Mouse (Mus musculus) splenic B cell, adult 2 months (primary cell): ENCODE data around the gene Atp2b1.
"Not testable (repeated sequence)": the region's sequence is repeated elsewhere in the genome, so short reads cannot be mapped to it uniquely, and the experiment has no call there.

ENCODE experiments used
- DNase-seq: peaks from one replicate; pipeline ENCODE4 v3.0.0-alpha.2; 2011; ENCODE audit warnings: low read depth, low spot score
- H3K27me3 ChIP-seq: 2 replicates; pipeline ENCODE4 v1.6.1; 2012; ENCODE audit warnings: mild to moderate bottlenecking, low read length, moderate library complexity, mixed read lengths; ENCODE audit not compliant: control insufficient read depth, poor library complexity, insufficient read depth, severe bottlenecking
- H3K36me3 ChIP-seq: 2 replicates; pipeline ENCODE4 v1.6.1; 2012; ENCODE audit warnings: mild to moderate bottlenecking, low read length, moderate library complexity, mixed read lengths; ENCODE audit not compliant: control insufficient read depth, poor library complexity, insufficient read depth, severe bottlenecking

The Atp2b1 gene

GRCm38 (mm10) chr10:98995016-98995747 lies 81.0 kb downstream of the Atp2b1 start:
- DNase-seq = peak; percentile 22
- not testable (repeated sequence) for H3K27me3 ChIP-seq, H3K36me3 ChIP-seq

- no peaks in the 10 kb centered on the region for H3K27me3 ChIP-seq
- DNase-seq = no peak
- H3K36me3 ChIP-seq = peaks cover 24% of the 10 kb centered on the region
Observed at GRCm38 (mm10) chr10:99004866-99005265, 90.7 kb downstream of the Atp2b1 start.

- Histone ChIP-seq H3K36me3 (peaks cover 19% of the 10 kb centered on the region), H3K27me3 (no peaks in the 10 kb centered on the region)
- DNase-seq = no peak
Observed at GRCm38 (mm10) chr10:99011084-99011483, 96.9 kb downstream of the Atp2b1 start.

- peaks cover 24% of the 10 kb centered on the region for H3K36me3 ChIP-seq
- DNase-seq = no peak
- H3K27me3 ChIP-seq = no peaks in the 10 kb centered on the region
Observed at GRCm38 (mm10) chr10:99012086-99012485, 97.9 kb downstream of the Atp2b1 start.

GRCm38 (mm10) chr10:99014737-99015136 lies 100.5 kb downstream of the Atp2b1 start:
- Histone ChIP-seq H3K27me3 (no peaks in the 10 kb centered on the region), H3K36me3 (peaks cover 22% of the 10 kb centered on the region)
- DNase-seq = no peak

GRCm38 (mm10) chr10:99016996-99017395 lies 102.8 kb downstream of the Atp2b1 start:
- Histone ChIP-seq H3K36me3 (peaks cover 19% of the 10 kb centered on the region), H3K27me3 (no peaks in the 10 kb centered on the region)
- DNase-seq = no peak

- no peak for DNase-seq
- Histone ChIP-seq H3K27me3 (no peaks in the 10 kb centered on the region), H3K36me3 (peaks cover 9% of the 10 kb centered on the region; the same call in 1 of the 2 replicates)
Observed at GRCm38 (mm10) chr10:99027462-99027861, 113.3 kb downstream of the Atp2b1 start.

GRCm38 (mm10) chr10:99029844-99030243 lies 115.6 kb downstream of the Atp2b1 start:
- H3K27me3 ChIP-seq = no peaks in the 10 kb centered on the region

GRCm38 (mm10) chr10:99033830-99034828 lies 119.9 kb downstream of the Atp2b1 start:
- no peak for DNase-seq

More at GRCm38 (mm10) chr10:99029844-99030243, 115.6 kb downstream of the Atp2b1 start:
- peaks cover 2% of the 10 kb centered on the region; the same call in 1 of the 2 replicates for H3K36me3 ChIP-seq
- no peak for DNase-seq

GRCm38 (mm10) chr10:99037185-99038065 lies 123.2 kb downstream of the Atp2b1 start:
- Histone ChIP-seq H3K27me3 (no peaks in the 10 kb centered on the region), H3K36me3 (no peaks in the 10 kb centered on the region)
- DNase-seq = no peak

More at GRCm38 (mm10) chr10:99033830-99034828, 119.9 kb downstream of the Atp2b1 start:
- no peaks in the 10 kb centered on the region for H3K36me3 ChIP-seq
- H3K27me3 ChIP-seq = no peaks in the 10 kb centered on the region

GRCm38 (mm10) chr10:99038866-99039265 lies 124.7 kb downstream of the Atp2b1 start:
- H3K36me3 ChIP-seq = no peaks in the 10 kb centered on the region
- no peak for DNase-seq
- no peaks in the 10 kb centered on the region for H3K27me3 ChIP-seq

- DNase-seq = no peak
- H3K36me3 ChIP-seq = no peaks in the 10 kb centered on the region
- no peaks in the 10 kb centered on the region for H3K27me3 ChIP-seq
Observed at GRCm38 (mm10) chr10:99040171-99040570, 126.0 kb downstream of the Atp2b1 start.

GRCm38 (mm10) chr10:99046756-99047550 lies 132.7 kb downstream of the Atp2b1 start:
- no peak for DNase-seq
- Histone ChIP-seq H3K27me3 (no peaks in the 10 kb centered on the region), H3K36me3 (no peaks in the 10 kb centered on the region)
